Mouse (Mus musculus) hindbrain, embryonic 14.5 days (tissue): ENCODE measurements around the gene 2610318N02Rik. TPM values are rescaled to one million over a fixed set of nuclear protein-coding genes. Genes with fewer than 3 reads are reported as not detected.
A peak's percentile ranks its signal among the peaks of the same experiment; 100 is the strongest.

ENCODE experiments used
- ATAC-seq: fragments of 200-750 bp; cut with Nextera tagmentation; 2 replicates; pipeline ENCODE4 v1.8.0; 2017; ENCODE audit warnings: moderate number of reproducible peaks, mild to moderate bottlenecking, moderate TSS enrichment, moderate library complexity; ENCODE audit not compliant: low FRiP score
- DNase-seq: peaks from one replicate; pipeline ENCODE4 v3.0.0-alpha.2; 2015; ENCODE audit warnings: low spot score
- H3K27ac ChIP-seq: fragments of 300-500 bp; sonication (generic); 2 replicates; pipeline ENCODE4 v1.5.1; 2014; ENCODE audit warnings: mild to moderate bottlenecking, moderate library complexity
- H3K27me3 ChIP-seq: fragments of 300-500 bp; sonication (generic); 2 replicates; pipeline ENCODE4 v1.6.1; 2014; ENCODE audit warnings: mild to moderate bottlenecking, low read length, mixed read lengths; ENCODE audit not compliant: control insufficient read depth, insufficient read depth
- H3K36me3 ChIP-seq: fragments of 300-500 bp; sonication (generic); replicated peaks from 2 replicates; pipeline ENCODE4 v1.6.1; 2014; ENCODE audit not compliant: control insufficient read depth, insufficient read depth
- H3K4me1 ChIP-seq: fragments of 300-500 bp; sonication (generic); replicated peaks from 2 replicates; pipeline ENCODE4 v1.6.1; 2014; ENCODE audit warnings: antibody characterized with exemption, low read length, mixed read lengths; ENCODE audit not compliant: control insufficient read depth, insufficient read depth
- H3K4me2 ChIP-seq: fragments of 300-500 bp; sonication (generic); replicated peaks from 2 replicates; pipeline ENCODE4 v1.6.1; 2014; ENCODE audit warnings: mild to moderate bottlenecking, moderate library complexity
- H3K4me3 ChIP-seq: fragments of 300-500 bp; sonication (generic); replicated peaks from 2 replicates; pipeline ENCODE4 v1.5.1; 2014; ENCODE audit warnings: mild to moderate bottlenecking, low read length
- H3K9ac ChIP-seq: fragments of 300-500 bp; sonication (generic); 2 replicates; pipeline ENCODE4 v1.6.1; 2014
- H3K9me3 ChIP-seq: fragments of 300-500 bp; sonication (generic); 2 replicates; pipeline ENCODE4 v1.6.1; 2016; ENCODE audit warnings: low read length; ENCODE audit not compliant: control insufficient read depth
- WGBS: fragments of 180-500 bp; shearing (Covaris S2); extraction: QIAGEN DNeasy Blood & Tissue Kit; methylation state at CpG from one replicate; pipeline ENCODE4 v1.1.7; 2014; 5-methylcytosine and 5-hydroxymethylcytosine counted together
- polyA plus RNA-seq: library from polyadenylated mRNA; unstranded; fragments of >200 nt; fragmentation: Nextera tagmentation; extraction: Ambion mirVana; gene quantifications from 2 replicates; pipeline ENCODE4 v1.2.1, GENCODE M21; 2014

The 2610318N02Rik gene
- polyA plus RNA-seq, 1 experiment from 2014 or later = 11.9 TPM

- H3K9ac ChIP-seq = no peak overlapping the region
- 96% methylated on average over 4 of the region's 4 CpGs for WGBS
- ATAC-seq (no peak), DNase-seq (no peak)
- H3K27ac ChIP-seq = no peak overlapping the region
- no peaks in the 10 kb centered on the region for H3K4me1 ChIP-seq
- no peaks in the 10 kb centered on the region for H3K27me3 ChIP-seq
- no peaks in the 10 kb centered on the region for H3K9me3 ChIP-seq
- no peak overlapping the region for H3K4me2 ChIP-seq
- H3K36me3 ChIP-seq = peaks cover 100% of the 10 kb centered on the region
- no peak overlapping the region for H3K4me3 ChIP-seq
These were observed 39.3 kb downstream of the 2610318N02Rik start for GRCm38 (mm10) chr16:17085636-17086035.

GRCm38 (mm10) chr16:17082121-17082792 is 42.7 kb downstream of the 2610318N02Rik start:
- Histone ChIP-seq H3K9ac (no peak overlapping the region), H3K9me3 (no peaks in the 10 kb centered on the region), H3K4me2 (no peak overlapping the region), H3K27ac (no peak overlapping the region), H3K36me3 (peaks cover 94% of the 10 kb centered on the region), H3K4me1 (no peaks in the 10 kb centered on the region), H3K27me3 (no peaks in the 10 kb centered on the region), H3K4me3 (no peak overlapping the region)
- no peak for ATAC-seq
- no peak for DNase-seq
- 92% methylated on average over 6 of the region's 6 CpGs for WGBS

- Histone ChIP-seq H3K36me3 (peaks cover 83% of the 10 kb centered on the region), H3K4me2 (no peak overlapping the region), H3K9ac (no peak overlapping the region), H3K27me3 (no peaks in the 10 kb centered on the region), H3K4me1 (no peaks in the 10 kb centered on the region), H3K9me3 (no peaks in the 10 kb centered on the region), H3K27ac (no peak overlapping the region), H3K4me3 (no peak overlapping the region)
- no peak for DNase-seq
- WGBS = 81% methylated on average over 7 of the region's 7 CpGs
- no peak for ATAC-seq
These were observed 46.9 kb downstream of the 2610318N02Rik start for GRCm38 (mm10) chr16:17078101-17078500.

- Histone ChIP-seq H3K36me3 (peaks cover 70% of the 10 kb centered on the region), H3K27ac (no peak overlapping the region), H3K4me2 (no peak overlapping the region), H3K4me3 (no peak overlapping the region), H3K4me1 (no peaks in the 10 kb centered on the region; the same call in 1 of the 2 replicates), H3K9me3 (no peaks in the 10 kb centered on the region), H3K27me3 (no peaks in the 10 kb centered on the region), H3K9ac (no peak overlapping the region)
- ATAC-seq (no peak), DNase-seq (no peak)
These were observed 48.1 kb downstream of the 2610318N02Rik start for GRCm38 (mm10) chr16:17076869-17077268.

- H3K9ac ChIP-seq = no peak overlapping the region
These were observed 48.7 kb downstream of the 2610318N02Rik start for GRCm38 (mm10) chr16:17076301-17076700.

GRCm38 (mm10) chr16:17073000-17073399 is 52.0 kb downstream of the 2610318N02Rik start:
- H3K4me1 ChIP-seq = peaks cover 9% of the 10 kb centered on the region; the same call in 1 of the 2 replicates
- no peak overlapping the region for H3K9ac ChIP-seq
- 94% methylated on average over 7 of the region's 7 CpGs for WGBS
- no peaks in the 10 kb centered on the region for H3K9me3 ChIP-seq
- no peaks in the 10 kb centered on the region for H3K27me3 ChIP-seq
- no peak overlapping the region for H3K27ac ChIP-seq
- no peak overlapping the region for H3K4me3 ChIP-seq
- peaks cover 38% of the 10 kb centered on the region for H3K36me3 ChIP-seq
- H3K4me2 ChIP-seq = no peak overlapping the region
- DNase-seq (no peak), ATAC-seq (no peak)

More at GRCm38 (mm10) chr16:17076301-17076700, 48.7 kb downstream of the 2610318N02Rik start:
- H3K27ac ChIP-seq = no peak overlapping the region
- no peak overlapping the region for H3K4me2 ChIP-seq
- 98% methylated on average over 2 of the region's 2 CpGs for WGBS
- peaks cover 2% of the 10 kb centered on the region; the same call in 1 of the 2 replicates for H3K4me1 ChIP-seq
- no peak overlapping the region for H3K4me3 ChIP-seq
- ATAC-seq (no peak), DNase-seq (no peak)
- peaks cover 65% of the 10 kb centered on the region for H3K36me3 ChIP-seq
- no peaks in the 10 kb centered on the region for H3K27me3 ChIP-seq
- H3K9me3 ChIP-seq = no peaks in the 10 kb centered on the region

- no peaks in the 10 kb centered on the region for H3K9me3 ChIP-seq
- DNase-seq = peak; percentile 36
- peak overlapping the region; percentile 83 for H3K4me2 ChIP-seq
- peak overlapping the region; percentile 91 for H3K4me3 ChIP-seq
- peak overlapping the region; percentile 85 for H3K9ac ChIP-seq
- H3K27me3 ChIP-seq = no peaks in the 10 kb centered on the region
- no peak overlapping the region for H3K27ac ChIP-seq
- peaks cover 9% of the 10 kb centered on the region; the same call in 1 of the 2 replicates for H3K4me1 ChIP-seq
- H3K36me3 ChIP-seq = peaks cover 17% of the 10 kb centered on the region
- WGBS = 39% methylated on average over 6 of the region's 6 CpGs
- ATAC-seq = no peak
These were observed 54.3 kb downstream of the 2610318N02Rik start for GRCm38 (mm10) chr16:17070716-17071115.

GRCm38 (mm10) chr16:17069511-17070443 is 55.2 kb downstream of the 2610318N02Rik start, which contains the start of gene Ypel1:
TSS of gene Ypel1 (plus strand) at chr16:17069696.
- H3K9me3 ChIP-seq = no peaks in the 10 kb centered on the region
- under 1% methylated on average over 65 of the region's 76 CpGs for WGBS
- no peaks in the 10 kb centered on the region for H3K27me3 ChIP-seq
- H3K9ac ChIP-seq = peak within 1 kb of the TSS; percentile 85
- peaks cover 8% of the 10 kb centered on the region for H3K36me3 ChIP-seq
- H3K27ac ChIP-seq = peak within 1 kb of the TSS; percentile 93
- peaks cover 9% of the 10 kb centered on the region; the same call in 1 of the 2 replicates for H3K4me1 ChIP-seq
- H3K4me3 ChIP-seq = peak within 1 kb of the TSS; percentile 91
- peak within 1 kb of the TSS; percentile 83 for H3K4me2 ChIP-seq
- ATAC-seq (peak; percentile 96), DNase-seq (peak; percentile 83)

GRCm38 (mm10) chr16:17067552-17067951 is 57.4 kb downstream of the 2610318N02Rik start:
- peaks cover 9% of the 10 kb centered on the region; the same call in 1 of the 2 replicates for H3K4me1 ChIP-seq
- no peak overlapping the region for H3K4me3 ChIP-seq
- ATAC-seq (no peak), DNase-seq (no peak)
- no peak overlapping the region for H3K4me2 ChIP-seq
- no peaks in the 10 kb centered on the region for H3K36me3 ChIP-seq
- WGBS = 88% methylated on average over 2 of the region's 2 CpGs
- H3K27me3 ChIP-seq = no peaks in the 10 kb centered on the region
- H3K27ac ChIP-seq = no peak overlapping the region
- no peak overlapping the region for H3K9ac ChIP-seq
- H3K9me3 ChIP-seq = no peaks in the 10 kb centered on the region
